Mouse (Mus musculus): ENCODE results near the gene Hes2. TPM values are rescaled to one million over a fixed set of nuclear protein-coding genes. Genes with fewer than 3 reads are reported as not detected.

The Hes2 gene
- total RNA-seq, 2 experiments from 2014 or later, result not detected

GRCm38 (mm10) chr4:152131809-152132771, 26.6 kb upstream of the Hes2 start:
- no peak for ATAC-seq (replicated peaks; ENCODE audit: poor library complexity)

GRCm38 (mm10) chr4:152132772-152133169, 25.9 kb upstream of the Hes2 start:
- ATAC-seq (replicated peaks; ENCODE audit: poor library complexity), result no peak

- no peak for ATAC-seq (replicated peaks; ENCODE audit: poor library complexity)
These were observed 25.5 kb upstream of the Hes2 start for GRCm38 (mm10) chr4:152133213-152133612.

- ATAC-seq (replicated peaks; ENCODE audit: poor library complexity), result peak; percentile 46
These were observed 24.2 kb upstream of the Hes2 start for GRCm38 (mm10) chr4:152134507-152134906.

GRCm38 (mm10) chr4:152135363-152135762, 23.3 kb upstream of the Hes2 start:
- no peak for ATAC-seq (replicated peaks; ENCODE audit: poor library complexity)

- ATAC-seq (replicated peaks; ENCODE audit: poor library complexity), result peak; percentile 25; the same call in 1 of the 2 replicates
These were observed 22.4 kb upstream of the Hes2 start for GRCm38 (mm10) chr4:152136112-152136875.

GRCm38 (mm10) chr4:152136876-152137250, 21.8 kb upstream of the Hes2 start:
- no peak for ATAC-seq (replicated peaks; ENCODE audit: poor library complexity)

GRCm38 (mm10) chr4:152138497-152139260, 20.0 kb upstream of the Hes2 start:
- ATAC-seq (replicated peaks; ENCODE audit: poor library complexity), result peak; percentile 80

- peak; percentile 62 for ATAC-seq (replicated peaks; ENCODE audit: poor library complexity)
These were observed 18.2 kb upstream of the Hes2 start for GRCm38 (mm10) chr4:152140441-152140840.

- no peak for ATAC-seq (replicated peaks; ENCODE audit: poor library complexity)
These were observed 17.0 kb upstream of the Hes2 start for GRCm38 (mm10) chr4:152141521-152142135.

- no peak for ATAC-seq (replicated peaks; ENCODE audit: poor library complexity)
These were observed 15.0 kb upstream of the Hes2 start for GRCm38 (mm10) chr4:152143632-152144031.

GRCm38 (mm10) chr4:152145473-152145872, 13.2 kb upstream of the Hes2 start:
- no peak for ATAC-seq (replicated peaks; ENCODE audit: poor library complexity)

- no peak for ATAC-seq (replicated peaks; ENCODE audit: poor library complexity)
These were observed 12.4 kb upstream of the Hes2 start for GRCm38 (mm10) chr4:152146033-152146827.

- ATAC-seq (replicated peaks; ENCODE audit: poor library complexity), result no peak
These were observed 8.1 kb upstream of the Hes2 start for GRCm38 (mm10) chr4:152150546-152150945.

GRCm38 (mm10) chr4:152151451-152151965, 7.2 kb upstream of the Hes2 start:
- no peak for ATAC-seq (replicated peaks; ENCODE audit: poor library complexity)

- ATAC-seq (replicated peaks; ENCODE audit: poor library complexity), result peak; percentile 58
These were observed 6.6 kb upstream of the Hes2 start, which contains the start of gene Espn for GRCm38 (mm10) chr4:152151966-152152544. Espn (minus strand) TSS chr4:152152371.

GRCm38 (mm10) chr4:152153771-152154177, 4.9 kb upstream of the Hes2 start:
- peak; percentile 74 for ATAC-seq (replicated peaks; ENCODE audit: poor library complexity)

- no peak for ATAC-seq (replicated peaks; ENCODE audit: poor library complexity)
These were observed 3.6 kb upstream of the Hes2 start for GRCm38 (mm10) chr4:152155019-152155418.
